Mouse (Mus musculus): ENCODE measurements around the gene Cdx2.

Gene Cdx2

DNA sequence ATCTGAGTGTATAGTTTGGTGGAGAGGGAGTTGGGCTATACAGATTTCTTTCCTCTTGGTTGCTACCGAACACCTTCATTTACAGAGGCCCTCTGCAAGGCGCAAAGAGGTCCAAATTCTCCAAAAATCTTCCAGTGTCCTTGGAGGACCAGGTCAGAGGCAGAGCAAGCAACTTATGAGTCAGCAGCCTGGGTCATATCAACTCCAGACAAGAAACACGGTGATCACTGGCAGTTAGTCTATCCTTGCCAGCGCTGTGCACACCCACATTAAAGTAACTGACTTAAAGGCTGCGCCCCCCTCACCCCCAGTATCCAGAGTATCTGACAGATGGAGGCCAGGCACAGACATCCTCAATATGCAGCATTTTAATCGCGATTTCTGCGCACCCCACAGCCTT is 38.3 kb downstream of the Cdx2 start:
- in situ Hi-C loops (cut with MboI; ENCODE audit: low sequenced_read_pairs), result no loop called here

DNA sequence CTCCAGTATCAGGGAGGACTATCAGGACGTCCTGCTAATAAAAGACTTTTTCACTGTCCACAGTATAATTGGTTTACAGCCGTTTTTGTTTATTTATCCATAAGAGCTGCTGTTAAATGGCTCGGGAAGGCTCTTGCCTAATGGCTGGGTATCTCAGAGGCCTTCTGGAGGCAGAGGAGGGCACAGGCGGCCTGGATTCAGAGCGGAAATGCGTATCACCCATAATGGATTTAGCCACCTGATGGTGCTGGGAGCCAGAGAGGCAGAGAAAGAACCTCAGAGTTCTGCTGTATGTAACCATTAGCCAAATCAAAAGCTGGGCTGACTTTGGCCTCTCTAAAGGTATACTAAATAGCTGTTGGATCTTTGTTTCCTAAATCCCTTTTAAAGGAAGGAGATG is 39.6 kb downstream of the Cdx2 start:
- in situ Hi-C loops (cut with MboI; ENCODE audit: low sequenced_read_pairs), result no loop called here

DNA sequence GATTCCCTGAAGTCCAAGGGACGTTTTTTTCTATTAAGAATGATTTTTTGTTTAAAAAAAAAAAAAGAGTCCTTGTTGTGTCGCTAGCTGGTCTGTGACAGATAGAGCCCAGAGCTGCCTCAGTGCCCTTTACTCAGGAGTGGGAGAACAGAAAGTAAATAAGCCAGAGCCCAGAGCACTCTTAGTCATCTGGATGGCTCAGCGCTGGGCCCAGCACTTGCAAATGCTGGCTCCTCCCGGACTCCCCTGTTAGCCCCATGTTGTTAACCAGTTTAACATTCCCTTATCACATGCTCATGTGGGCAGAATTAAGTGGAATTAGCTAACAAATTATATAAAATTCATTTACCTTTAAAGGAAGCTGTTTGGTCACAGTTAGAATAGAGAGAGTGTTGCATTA is 43.1 kb downstream of the Cdx2 start:
- in situ Hi-C loops (cut with MboI; ENCODE audit: low sequenced_read_pairs), result no loop called here

DNA sequence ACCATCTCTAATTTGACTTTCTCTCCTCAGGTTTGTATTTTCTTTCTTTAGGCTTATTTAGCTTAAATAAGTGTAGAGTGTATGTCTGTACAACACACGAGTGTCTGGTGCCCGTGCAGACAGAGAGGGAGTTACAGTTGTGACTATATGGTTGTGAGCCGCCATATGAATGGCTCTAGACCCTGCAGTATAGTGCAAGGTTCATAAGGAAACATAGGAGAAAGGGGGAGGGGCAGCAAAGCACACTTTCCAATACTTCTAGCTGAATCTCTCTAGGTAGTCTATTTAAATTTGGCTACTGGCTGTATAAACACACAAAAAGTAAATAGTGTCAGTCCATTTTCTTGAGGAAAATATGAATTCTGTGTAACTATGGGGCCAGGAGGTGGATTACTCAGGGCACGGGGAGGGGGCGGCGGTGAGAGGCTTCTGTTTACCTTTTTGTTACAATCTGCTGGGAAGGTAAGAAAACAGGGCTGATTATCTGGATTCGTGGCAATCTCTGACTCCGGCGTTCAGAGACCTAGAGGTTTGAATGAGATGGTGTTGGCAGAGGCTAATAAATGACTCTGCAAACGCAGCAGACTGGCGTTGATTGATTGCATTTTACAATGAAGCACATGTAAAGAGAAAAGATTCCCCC is 45.0 kb downstream of the Cdx2 start:
- in situ Hi-C loops (cut with MboI; ENCODE audit: low sequenced_read_pairs), result no loop called here

DNA sequence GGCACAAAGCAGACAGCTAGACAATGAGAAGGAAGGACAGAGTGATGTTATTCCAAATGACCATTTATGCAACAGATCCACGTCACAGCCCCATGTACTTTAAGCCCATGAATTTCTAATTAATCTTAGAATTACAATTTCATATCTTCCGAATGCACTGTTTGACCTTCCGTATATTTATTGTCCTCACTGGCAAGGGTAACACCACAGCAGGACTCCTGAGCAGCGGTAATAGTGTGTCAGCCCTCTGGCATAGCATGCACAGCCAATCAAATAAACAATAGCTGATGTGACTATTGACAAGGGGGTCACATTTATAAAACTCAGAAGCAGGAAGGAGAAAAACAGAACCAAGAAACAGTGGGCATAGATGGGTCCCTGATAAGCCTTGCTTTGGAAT is 46.3 kb downstream of the Cdx2 start:
- in situ Hi-C loops (cut with MboI; ENCODE audit: low sequenced_read_pairs), result no loop called here

DNA sequence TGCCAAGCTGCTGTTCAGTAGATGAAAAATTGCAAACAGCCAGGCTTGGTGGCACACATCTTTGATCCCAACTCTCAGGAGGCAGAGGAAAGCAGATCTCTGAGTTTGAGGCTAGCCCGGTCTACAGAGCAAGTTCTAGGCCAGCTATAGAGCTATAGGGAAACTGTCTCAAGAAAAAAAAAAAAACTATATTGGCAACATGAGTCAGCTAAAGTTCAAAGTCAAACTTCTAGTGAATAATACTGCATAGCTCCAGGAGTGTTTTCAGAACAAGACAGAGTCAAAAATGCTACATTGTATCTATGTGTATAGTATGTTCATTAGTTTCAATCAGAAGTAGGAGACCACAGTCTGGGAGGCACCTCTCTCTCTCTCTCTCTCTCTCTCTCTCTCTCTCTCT is 46.9 kb downstream of the Cdx2 start:
- in situ Hi-C loops (cut with MboI; ENCODE audit: low sequenced_read_pairs), result no loop called here
